Mouse (Mus musculus) testis, adult 2 months (tissue): ENCODE data around the gene Tlx3. TPM values are rescaled to one million over a fixed set of nuclear protein-coding genes. Genes with fewer than 3 reads are reported as not detected.

Experiments
- H3K27ac ChIP-seq: fragments of 200-500 bp; 2 replicates; pipeline ENCODE4 v1.5.1; 2012; ENCODE audit warnings: low read depth, low read length; ENCODE audit not compliant: control insufficient read depth, insufficient read depth
- H3K27me3 ChIP-seq: fragments of 200-500 bp; 2 replicates; pipeline ENCODE4 v1.6.1; 2012; ENCODE audit warnings: mild to moderate bottlenecking, low read length, moderate library complexity; ENCODE audit not compliant: control insufficient read depth, insufficient read depth
- H3K36me3 ChIP-seq: fragments of 200-500 bp; 2 replicates; pipeline ENCODE4 v1.6.1; 2012; ENCODE audit warnings: mild to moderate bottlenecking, low read length; ENCODE audit not compliant: control insufficient read depth, insufficient read depth
- H3K4me1 ChIP-seq: fragments of 200-500 bp; 2 replicates; pipeline ENCODE4 v1.6.1; 2012; ENCODE audit warnings: low read length; ENCODE audit not compliant: control insufficient read depth, insufficient read depth
- H3K4me3 ChIP-seq: fragments of 200-500 bp; 2 replicates; pipeline ENCODE4 v1.5.1; 2012; ENCODE audit warnings: low read depth, mild to moderate bottlenecking, low read length, moderate library complexity, mixed read lengths; ENCODE audit not compliant: control insufficient read depth
- CTCF ChIP-seq: fragments of 200-500 bp; IDR thresholded peaks from 2 replicates; pipeline ENCODE4 v1.5.1; 2012; ENCODE audit warnings: low read depth, mild to moderate bottlenecking, inconsistent platforms, low read length, moderate library complexity; ENCODE audit not compliant: control insufficient read depth, insufficient read depth, insufficient replicate concordance
- POLR2A ChIP-seq: fragments of 200-500 bp; IDR thresholded peaks from 2 replicates; pipeline ENCODE4 v1.6.1; 2012; ENCODE audit warnings: low read depth, mild to moderate bottlenecking, inconsistent platforms, low read length, moderate library complexity; ENCODE audit not compliant: control insufficient read depth
- polyA plus RNA-seq: library from polyadenylated mRNA; depleted of rRNA; stranded (reverse); fragments of >200 nt; gene quantifications from 2 replicates; pipeline ENCODE4 v1.2.3, GENCODE M21; 2012; rRNA removed

Gene Tlx3
- polyA plus RNA-seq, result 0.06 TPM in 1 of 2 replicates, not detected in the other

- Histone ChIP-seq H3K27ac (no peak within 1 kb of the TSS), H3K4me1 (peaks cover 17% of the 10 kb centered on the region), H3K36me3 (no peaks in the 10 kb centered on the region), H3K27me3 (peaks cover 13% of the 10 kb centered on the region), H3K4me3 (no peak within 1 kb of the TSS; the same call in 1 of the 2 replicates)
- no peak for TF ChIP-seq CTCF
- TF ChIP-seq POLR2A, result no peak
Measured at GRCm38 (mm10) chr11:33203383-33204328, at the start of gene Tlx3. TSS of gene Tlx3 (minus strand) at chr11:33203589.

GRCm38 (mm10) chr11:33240295-33240694 lies 36.9 kb upstream of the Tlx3 start:
- H3K27me3 ChIP-seq, result no peaks in the 10 kb centered on the region
- no peak overlapping the region for H3K27ac ChIP-seq
- 0 out of 2 replicates have a peak, but pooled peaks cover 1% of the 10 kb centered on the region for H3K36me3 ChIP-seq
- TF ChIP-seq CTCF (no peak), POLR2A (no peak)
- H3K4me1 ChIP-seq, result no peaks in the 10 kb centered on the region
- H3K4me3 ChIP-seq, result no peak overlapping the region

- Histone ChIP-seq H3K4me3 (no peak overlapping the region), H3K4me1 (no peaks in the 10 kb centered on the region), H3K27me3 (no peaks in the 10 kb centered on the region), H3K27ac (no peak overlapping the region), H3K36me3 (no peaks in the 10 kb centered on the region)
- no peak for TF ChIP-seq CTCF
- TF ChIP-seq POLR2A, result no peak
Measured at GRCm38 (mm10) chr11:33234134-33234533, 30.7 kb upstream of the Tlx3 start.

GRCm38 (mm10) chr11:33232056-33232455 lies 28.7 kb upstream of the Tlx3 start:
- no peaks in the 10 kb centered on the region for H3K36me3 ChIP-seq
- H3K27ac ChIP-seq, result no peak overlapping the region
- H3K27me3 ChIP-seq, result no peaks in the 10 kb centered on the region
- H3K4me3 ChIP-seq, result no peak overlapping the region
- TF ChIP-seq POLR2A (no peak), CTCF (no peak)
- H3K4me1 ChIP-seq, result no peaks in the 10 kb centered on the region

GRCm38 (mm10) chr11:33228186-33228585 lies 24.8 kb upstream of the Tlx3 start:
- H3K4me3 ChIP-seq, result no peak overlapping the region
- H3K36me3 ChIP-seq, result no peaks in the 10 kb centered on the region
- no peak for TF ChIP-seq CTCF
- TF ChIP-seq POLR2A, result no peak
- H3K27ac ChIP-seq, result no peak overlapping the region
- no peaks in the 10 kb centered on the region for H3K27me3 ChIP-seq
- H3K4me1 ChIP-seq, result no peaks in the 10 kb centered on the region

- no peak overlapping the region for H3K4me3 ChIP-seq
- TF ChIP-seq POLR2A (no peak), CTCF (no peak)
- no peak overlapping the region for H3K27ac ChIP-seq
- H3K27me3 ChIP-seq, result no peaks in the 10 kb centered on the region
- no peaks in the 10 kb centered on the region; the same call in 1 of the 2 replicates for H3K4me1 ChIP-seq
- H3K36me3 ChIP-seq, result no peaks in the 10 kb centered on the region
Measured at GRCm38 (mm10) chr11:33226516-33226915, 23.1 kb upstream of the Tlx3 start.

- Histone ChIP-seq H3K4me3 (no peak overlapping the region), H3K36me3 (no peaks in the 10 kb centered on the region), H3K27ac (no peak overlapping the region), H3K4me1 (no peaks in the 10 kb centered on the region; the same call in 1 of the 2 replicates), H3K27me3 (no peaks in the 10 kb centered on the region)
- TF ChIP-seq CTCF, result no peak
- TF ChIP-seq POLR2A, result no peak
Measured at GRCm38 (mm10) chr11:33221566-33222365, 18.4 kb upstream of the Tlx3 start.
